Mouse (Mus musculus) C2C12 (cell line): ENCODE results near the gene Cul7. TPM values are rescaled to one million over a fixed set of nuclear protein-coding genes. Genes with fewer than 3 reads are reported as not detected.

Experiments used
- H3K27me3 ChIP-seq: one replicate; pipeline ENCODE4 v1.6.1; 2011; ENCODE audit not compliant: control insufficient read depth, insufficient read depth, insufficient read length
- H3K36me3 ChIP-seq: one replicate; pipeline ENCODE4 v1.6.1; 2011; ENCODE audit not compliant: control insufficient read depth, insufficient read depth
- H3K4me3 ChIP-seq: one replicate; pipeline ENCODE4 v1.5.1; 2011; ENCODE audit warnings: mild to moderate bottlenecking, control low read depth; ENCODE audit not compliant: poor library complexity, insufficient read depth, severe bottlenecking
- H3K79me2 ChIP-seq: one replicate; pipeline ENCODE4 v1.6.1; 2011; ENCODE audit not compliant: control insufficient read depth, insufficient read depth
- H3K79me3 ChIP-seq: one replicate; pipeline ENCODE4 v1.6.1; 2011; ENCODE audit warnings: low read depth, control low read depth
- H3ac ChIP-seq: one replicate; pipeline ENCODE3; 2011; ENCODE audit warnings: low read depth; ENCODE audit not compliant: control insufficient read depth, insufficient read length
- CEBPB ChIP-seq: IDR thresholded peaks from one replicate; pipeline ENCODE4 v1.6.1; 2011; ENCODE audit warnings: low read depth, mild to moderate bottlenecking, control low read depth, moderate library complexity
- CTCF ChIP-seq: IDR thresholded peaks from one replicate; pipeline ENCODE4 v1.5.1; 2011; ENCODE audit not compliant: control insufficient read depth, insufficient read depth, insufficient read length
- FOSL1 ChIP-seq: IDR thresholded peaks from one replicate; pipeline ENCODE4 v1.8.0; 2011; ENCODE audit warnings: mild to moderate bottlenecking, low read length; ENCODE audit not compliant: poor library complexity, insufficient read depth, severe bottlenecking
- MAX ChIP-seq: IDR thresholded peaks from one replicate; pipeline ENCODE4 v1.6.1; 2011; ENCODE audit warnings: mild to moderate bottlenecking, control low read depth
- MYOD1 ChIP-seq: IDR thresholded peaks from one replicate; pipeline ENCODE4 v1.6.1; 2011; ENCODE audit warnings: low read depth; ENCODE audit not compliant: control insufficient read depth, insufficient read length
- MYOG ChIP-seq: IDR thresholded peaks from one replicate; pipeline ENCODE4 v1.6.1; 2011; ENCODE audit not compliant: control insufficient read depth, insufficient read length; ENCODE audit errors: extremely low read depth
- USF1 ChIP-seq: IDR thresholded peaks from one replicate; pipeline ENCODE4 v1.6.1; 2011; ENCODE audit warnings: low read depth, mild to moderate bottlenecking, control low read depth, moderate library complexity
- polyA plus RNA-seq: library from polyadenylated mRNA; unstranded; fragments of >200 nt; fragmentation: generic; extraction: Trizol; gene quantifications from one replicate; pipeline ENCODE4 v1.2.1, GENCODE M21; 2012; ENCODE audit warnings: missing spikeins

The Cul7 gene
- polyA plus RNA-seq, 1 experiment, result 49.4 TPM

DNA sequence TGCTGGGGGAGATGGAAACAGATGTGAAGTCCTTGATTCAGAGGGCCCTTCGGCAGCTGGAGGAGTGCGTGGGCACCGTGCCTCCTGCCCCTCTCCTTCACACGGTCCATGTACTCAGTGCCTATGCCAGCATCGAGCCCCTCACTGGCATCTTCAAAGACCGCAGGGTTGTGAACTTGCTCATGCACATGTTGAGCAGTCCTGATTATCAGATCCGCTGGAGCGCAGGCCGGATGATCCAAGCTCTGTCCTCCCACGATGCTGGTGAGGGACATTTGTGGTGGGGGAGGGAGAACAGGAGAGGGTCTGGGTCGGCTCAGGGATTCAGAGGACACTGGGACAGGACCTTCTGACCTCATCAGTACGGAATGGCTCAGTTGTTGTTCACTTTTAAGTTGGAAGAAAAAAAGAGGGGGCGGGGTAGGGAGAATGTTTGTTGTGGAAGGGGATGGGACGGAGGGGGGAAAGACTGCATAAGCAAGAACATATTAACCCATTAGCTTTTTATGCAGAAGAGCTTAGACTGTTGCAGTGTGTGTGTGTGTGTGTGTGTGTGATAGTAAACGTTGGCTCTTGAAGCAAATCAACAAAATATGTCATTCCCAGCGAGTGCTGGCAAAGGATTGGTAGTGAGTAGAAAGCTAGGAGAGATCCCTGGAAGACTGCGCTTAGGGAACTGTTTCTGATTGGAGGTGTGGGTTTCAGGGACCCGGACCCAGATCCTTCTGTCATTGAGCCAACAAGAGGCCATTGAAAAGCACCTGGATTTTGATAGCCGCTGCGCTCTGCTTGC lies 1.8 kb downstream of the Cul7 start:
- no peak overlapping the region for H3K4me3 ChIP-seq
- peaks cover 22% of the 10 kb centered on the region for H3K36me3 ChIP-seq
- TF ChIP-seq MYOD1, result no peak
- no peak for TF ChIP-seq CEBPB
- TF ChIP-seq FOSL1, result no peak
- TF ChIP-seq MAX, result no peak
- no peak for TF ChIP-seq MYOG
- no peak for TF ChIP-seq USF1
- no peak for TF ChIP-seq CTCF
- no peaks in the 10 kb centered on the region for H3K27me3 ChIP-seq
- no peak overlapping the region for H3ac ChIP-seq
- H3K79me3 ChIP-seq, result peaks cover 5% of the 10 kb centered on the region
- peaks cover 26% of the 10 kb centered on the region for H3K79me2 ChIP-seq

DNA sequence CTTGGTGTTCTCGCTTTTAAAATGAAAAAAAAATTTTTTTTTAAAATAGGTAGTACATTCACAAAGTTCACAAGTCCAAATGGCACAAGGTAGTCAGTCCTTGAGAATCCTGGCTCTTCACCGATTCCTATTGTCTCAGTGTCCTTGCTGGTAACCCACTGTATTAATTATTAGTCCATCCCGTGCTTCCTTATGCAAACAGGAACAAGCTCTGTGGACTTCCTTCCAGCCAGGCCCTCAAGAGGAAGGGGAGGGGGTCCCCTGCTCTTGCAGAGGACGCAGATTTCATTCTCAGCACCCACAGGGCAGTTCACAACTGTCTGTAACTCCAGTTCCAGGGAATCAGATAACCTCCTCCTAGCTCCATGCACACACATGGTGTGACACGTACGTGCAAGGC lies 5.9 kb downstream of the Cul7 start:
- H3K36me3 ChIP-seq, result peaks cover 8% of the 10 kb centered on the region
- H3ac ChIP-seq, result no peak overlapping the region
- no peaks in the 10 kb centered on the region for H3K27me3 ChIP-seq
- H3K4me3 ChIP-seq, result no peak overlapping the region
- no peak for TF ChIP-seq MAX
- TF ChIP-seq MYOD1, result no peak
- no peak for TF ChIP-seq CEBPB
- TF ChIP-seq MYOG, result no peak
- TF ChIP-seq CTCF, result no peak
- no peak for TF ChIP-seq FOSL1
- no peak for TF ChIP-seq USF1
- H3K79me2 ChIP-seq, result peaks cover 16% of the 10 kb centered on the region
- H3K79me3 ChIP-seq, result no peaks in the 10 kb centered on the region

DNA sequence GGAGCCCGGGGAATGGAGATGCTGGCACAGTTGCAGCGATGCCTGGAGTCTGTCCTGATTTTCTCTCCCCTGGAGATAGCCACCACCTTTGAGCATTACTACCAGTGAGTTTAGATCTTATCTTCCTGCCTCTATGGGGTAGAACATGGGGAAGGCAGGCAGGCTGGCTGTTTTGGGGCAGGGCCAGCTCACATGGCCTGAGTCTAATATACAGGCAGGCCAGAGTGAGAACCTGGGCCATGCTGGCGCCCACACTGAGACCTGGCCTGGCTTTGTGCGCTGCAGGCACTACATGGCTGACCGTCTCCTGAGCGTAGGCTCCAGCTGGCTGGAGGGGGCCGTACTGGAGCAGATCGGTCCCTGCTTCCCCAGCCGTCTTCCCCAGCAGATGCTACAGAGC lies 11.2 kb downstream of the Cul7 start:
- no peak for TF ChIP-seq CTCF
- TF ChIP-seq MYOD1, result no peak
- no peak for TF ChIP-seq CEBPB
- no peak for TF ChIP-seq USF1
- no peak for TF ChIP-seq FOSL1
- no peak for TF ChIP-seq MYOG
- no peak for TF ChIP-seq MAX
- H3K79me2 ChIP-seq, result no peaks in the 10 kb centered on the region
- H3K36me3 ChIP-seq, result peaks cover 8% of the 10 kb centered on the region
- H3K79me3 ChIP-seq, result no peaks in the 10 kb centered on the region
- no peak overlapping the region for H3ac ChIP-seq
- H3K4me3 ChIP-seq, result no peak overlapping the region
- no peaks in the 10 kb centered on the region for H3K27me3 ChIP-seq

DNA sequence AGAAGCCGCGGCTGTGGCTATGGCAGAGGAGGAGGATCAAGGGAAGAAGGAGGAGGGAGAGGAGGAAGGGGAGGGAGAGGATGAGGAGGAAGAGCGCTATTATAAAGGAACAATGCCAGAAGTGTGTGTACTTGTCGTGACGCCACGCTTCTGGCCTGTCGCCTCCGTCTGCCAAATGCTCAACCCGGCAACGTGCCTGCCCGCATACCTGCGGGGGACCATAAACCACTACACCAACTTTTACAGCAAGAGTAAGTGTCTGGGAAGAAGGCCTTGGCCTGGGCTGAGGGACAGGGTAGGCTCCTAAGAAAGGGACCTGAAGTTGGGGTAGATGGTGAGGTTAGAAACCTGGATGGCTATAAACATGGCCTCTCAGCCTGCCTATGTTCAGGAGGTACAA lies 11.8 kb downstream of the Cul7 start:
- Histone ChIP-seq H3ac (no peak overlapping the region), H3K79me2 (no peaks in the 10 kb centered on the region), H3K27me3 (no peaks in the 10 kb centered on the region), H3K79me3 (no peaks in the 10 kb centered on the region), H3K4me3 (no peak overlapping the region), H3K36me3 (peaks cover 9% of the 10 kb centered on the region)
- no peak for TF ChIP-seq CEBPB
- no peak for TF ChIP-seq CTCF

DNA sequence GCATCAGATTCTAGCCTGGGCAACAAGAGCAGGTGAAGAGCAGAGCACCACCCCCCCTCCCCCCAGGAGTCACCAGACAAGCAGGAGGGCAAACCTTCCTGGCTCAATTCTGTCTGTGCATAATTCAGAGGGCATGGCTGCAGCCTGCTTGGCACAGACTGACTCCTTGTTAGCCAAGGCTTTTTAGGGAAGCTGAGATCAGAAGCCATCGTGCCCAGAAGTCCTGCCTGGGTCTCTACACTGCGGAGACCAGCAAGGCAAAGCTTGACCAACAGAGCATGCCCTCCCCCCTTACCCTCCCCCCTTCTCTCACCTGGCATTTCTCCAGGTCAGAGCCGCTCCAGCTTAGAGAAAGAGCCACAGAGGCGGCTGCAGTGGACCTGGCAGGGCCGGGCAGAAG lies 12.6 kb downstream of the Cul7 start:
- no peak for TF ChIP-seq FOSL1
- TF ChIP-seq USF1, result no peak
- TF ChIP-seq MYOD1, result no peak
- no peak for TF ChIP-seq MAX
- no peak for TF ChIP-seq CTCF
- no peak for TF ChIP-seq MYOG
- TF ChIP-seq CEBPB, result no peak
- Histone ChIP-seq H3K79me2 (no peaks in the 10 kb centered on the region), H3K4me3 (no peak overlapping the region), H3K36me3 (peaks cover 9% of the 10 kb centered on the region), H3K27me3 (no peaks in the 10 kb centered on the region), H3K79me3 (no peaks in the 10 kb centered on the region), H3ac (no peak overlapping the region)

DNA sequence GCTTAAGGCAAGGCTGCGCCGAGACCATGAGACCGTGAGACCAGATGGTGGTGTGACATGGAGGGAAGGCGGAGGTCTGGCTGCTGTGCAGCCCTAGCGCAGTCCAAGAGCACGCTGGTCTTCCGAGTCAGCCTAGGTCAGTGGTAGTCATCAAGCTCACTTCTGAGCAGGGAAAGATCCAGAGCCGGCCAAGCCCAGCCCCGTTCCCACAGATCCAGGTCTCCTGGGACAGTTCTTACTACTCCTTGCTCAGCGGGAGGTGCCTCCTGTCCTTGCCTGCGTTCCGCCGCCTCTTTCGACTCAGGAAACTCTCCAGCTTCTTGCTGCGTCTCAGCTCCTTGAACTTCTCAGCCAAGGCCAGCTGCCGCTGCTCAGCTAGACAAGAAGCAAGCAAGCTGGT lies 17.6 kb downstream of the Cul7 start:
- Histone ChIP-seq H3K79me3 (peaks cover 14% of the 10 kb centered on the region), H3K27me3 (no peaks in the 10 kb centered on the region), H3K36me3 (peaks cover 26% of the 10 kb centered on the region), H3K4me3 (no peak overlapping the region), H3K79me2 (peaks cover 25% of the 10 kb centered on the region), H3ac (no peak overlapping the region)
- no peak for TF ChIP-seq USF1
- TF ChIP-seq MYOG, result no peak
- no peak for TF ChIP-seq CEBPB
- no peak for TF ChIP-seq MYOD1
- TF ChIP-seq FOSL1, result no peak
- TF ChIP-seq CTCF, result no peak
- no peak for TF ChIP-seq MAX
